Mouse (Mus musculus) MEL (cell line): Measurements from ENCODE around the gene Uncx.

Experiments used
- CHD2 ChIP-seq: IDR thresholded peaks from 2 replicates; pipeline ENCODE4 v1.6.1; 2011; ENCODE audit warnings: low read length, improper control_type of control experiment
- CTCF ChIP-seq, 3 experiments: IDR thresholded peaks in 2 of 3; conservative IDR thresholded peaks in 1 of 3; 2 replicates each; pipeline ENCODE4 v1.5.1; 2011 to 2012; ENCODE audit warnings: low read length in 3 of 3, low read depth in 2 of 3, mild to moderate bottlenecking in 2 of 3, improper control_type of control experiment in 1 of 3, inconsistent platforms in 1 of 3, mixed read lengths in 1 of 3, moderate library complexity in 1 of 3; ENCODE audit not compliant: control insufficient read depth in 1 of 3, insufficient read depth in 1 of 3, poor library complexity in 1 of 3, severe bottlenecking in 1 of 3
- EP300 ChIP-seq, 2 experiments: IDR thresholded peaks; 2 replicates each; pipeline ENCODE4 v1.6.1; 2011; ENCODE audit warnings: improper control_type of control experiment in 2 of 2, low read length in 2 of 2, low read depth in 1 of 2, mild to moderate bottlenecking in 1 of 2
- GATA1 ChIP-seq: IDR thresholded peaks from 2 replicates; pipeline ENCODE4 v1.6.1; 2011; ENCODE audit warnings: low read depth, low read length, improper control_type of control experiment
- KAT2A ChIP-seq: conservative IDR thresholded peaks from 2 replicates; pipeline ENCODE4 v1.6.1; 2012; ENCODE audit warnings: low read depth, low read length, improper control_type of control experiment, inconsistent platforms
- MAX ChIP-seq: IDR thresholded peaks from 2 replicates; pipeline ENCODE4 v1.6.1; 2011; ENCODE audit warnings: low read length, improper control_type of control experiment
- MXI1 ChIP-seq: IDR thresholded peaks from 2 replicates; pipeline ENCODE4 v1.6.1; 2011; ENCODE audit warnings: mild to moderate bottlenecking, low read depth, low read length, improper control_type of control experiment
- MYC ChIP-seq: IDR thresholded peaks from 2 replicates; pipeline ENCODE4 v1.6.1; 2011; ENCODE audit warnings: low read depth, mild to moderate bottlenecking, low read length, improper control_type of control experiment, moderate library complexity
- POLR2A ChIP-seq, 2 experiments: IDR thresholded peaks; 2 replicates each; pipeline ENCODE4 v1.6.1; 2011 to 2012; ENCODE audit warnings: low read length in 2 of 2, mild to moderate bottlenecking in 2 of 2, control low read depth in 1 of 2, improper control_type of control experiment in 1 of 2, low read depth in 1 of 2, moderate library complexity in 1 of 2; ENCODE audit not compliant: control insufficient read depth in 1 of 2, insufficient read depth in 1 of 2, poor library complexity in 1 of 2
- POLR2AphosphoS2 ChIP-seq: IDR thresholded peaks from 2 replicates; pipeline ENCODE4 v1.6.1; 2011; ENCODE audit warnings: low read length, improper control_type of control experiment
- POLR2AphosphoS5 ChIP-seq: IDR thresholded peaks from 2 replicates; pipeline ENCODE4 v1.6.1; 2012; ENCODE audit warnings: low read depth, borderline replicate concordance, mild to moderate bottlenecking, inconsistent platforms, low read length, moderate library complexity, mixed read lengths
- RCOR1 ChIP-seq: IDR thresholded peaks from 2 replicates; pipeline ENCODE4 v1.6.1; 2012; ENCODE audit warnings: low read depth, mild to moderate bottlenecking, inconsistent platforms, low read length, improper control_type of control experiment
- TAL1 ChIP-seq: IDR thresholded peaks from 2 replicates; pipeline ENCODE4 v1.6.1; 2012; ENCODE audit warnings: mild to moderate bottlenecking, inconsistent platforms, low read length, moderate library complexity, mixed read lengths

DNA sequence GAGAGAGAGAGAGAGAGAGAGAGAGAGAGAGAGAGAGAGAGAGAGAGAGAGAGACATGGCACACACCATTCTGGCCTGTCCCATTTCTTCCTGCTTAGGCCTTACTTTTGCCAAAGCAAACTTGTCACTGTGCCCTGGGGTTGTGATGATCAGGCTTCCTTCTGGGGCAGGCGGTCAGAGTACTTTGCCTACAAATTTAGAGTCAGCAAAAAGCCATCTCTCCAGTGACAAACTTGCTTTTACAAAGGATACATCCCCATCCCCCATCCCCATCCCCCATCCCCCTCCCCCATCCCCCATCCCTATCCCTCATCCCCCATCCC is 1.3 kb upstream of the Uncx start:
- no peak for TF ChIP-seq CTCF (IDR thresholded peaks at IDR 0.05 in 2 of 3, conservative IDR thresholded peaks at IDR 0.05 in 1 of 3; ENCODE audit: control insufficient read depth in 1 of 3, insufficient read depth in 1 of 3, low read depth in 2 of 3, low read length in 3 of 3, poor library complexity in 1 of 3, severe bottlenecking in 1 of 3)
- no peak for TF ChIP-seq MXI1
- TF ChIP-seq TAL1: no peak
- TF ChIP-seq MYC: no peak
- no peak for TF ChIP-seq POLR2AphosphoS5
- TF ChIP-seq EP300 (IDR thresholded peaks at IDR 0.05; ENCODE audit: low read depth in 1 of 2, low read length in 2 of 2): no peak
- no peak for TF ChIP-seq POLR2AphosphoS2
- no peak for TF ChIP-seq CHD2
- no peak for TF ChIP-seq RCOR1
- TF ChIP-seq POLR2A (IDR thresholded peaks at IDR 0.05; ENCODE audit: control insufficient read depth in 1 of 2, insufficient read depth in 1 of 2, low read depth in 1 of 2, low read length in 2 of 2, poor library complexity in 1 of 2): no peak
- no peak for TF ChIP-seq GATA1
- TF ChIP-seq KAT2A: no peak
- no peak for TF ChIP-seq MAX
